Mouse (Mus musculus) adrenal gland, postnatal 25 days (tissue): Measurements from ENCODE around the gene Fam166a. TPM values are rescaled to one million over a fixed set of nuclear protein-coding genes. Genes with fewer than 3 reads are reported as not detected.

ENCODE experiments used
- DNase-seq: peaks from one replicate; pipeline ENCODE4 v3.0.0; 2021; ENCODE audit warnings: mixed read lengths
- total RNA-seq: library from RNA; stranded (reverse); gene quantifications from 2 replicates; pipeline ENCODE4 v1.2.3, GENCODE M21; 2021

Gene Fam166a
- total RNA-seq, 1 experiment from 2014 or later: 0.46 TPM

- peak; percentile 49 for DNase-seq
Measured at GRCm38 (mm10) chr2:25185625-25186574, 32.6 kb upstream of the Fam166a start.

- DNase-seq: no peak
Measured at GRCm38 (mm10) chr2:25186575-25186930, 32.0 kb upstream of the Fam166a start.

- no peak for DNase-seq
Measured at GRCm38 (mm10) chr2:25187841-25188240, 30.7 kb upstream of the Fam166a start.

GRCm38 (mm10) chr2:25193330-25193770, 25.2 kb upstream of the Fam166a start:
- peak; percentile 77 for DNase-seq

GRCm38 (mm10) chr2:25194006-25194405, 24.5 kb upstream of the Fam166a start:
- no peak for DNase-seq

GRCm38 (mm10) chr2:25194486-25195171, 23.9 kb upstream of the Fam166a start:
- DNase-seq: no peak

- DNase-seq: peak; percentile 69
Measured at GRCm38 (mm10) chr2:25195211-25196156, 23.1 kb upstream of the Fam166a start.

- DNase-seq: peak; percentile 78
Measured at GRCm38 (mm10) chr2:25196172-25196954, 22.2 kb upstream of the Fam166a start, which contains the start of gene Tor4a. Gene Tor4a, minus strand, starts transcription at chr2:25196886.

GRCm38 (mm10) chr2:25197191-25197590, 21.4 kb upstream of the Fam166a start:
- DNase-seq: no peak

DNA sequence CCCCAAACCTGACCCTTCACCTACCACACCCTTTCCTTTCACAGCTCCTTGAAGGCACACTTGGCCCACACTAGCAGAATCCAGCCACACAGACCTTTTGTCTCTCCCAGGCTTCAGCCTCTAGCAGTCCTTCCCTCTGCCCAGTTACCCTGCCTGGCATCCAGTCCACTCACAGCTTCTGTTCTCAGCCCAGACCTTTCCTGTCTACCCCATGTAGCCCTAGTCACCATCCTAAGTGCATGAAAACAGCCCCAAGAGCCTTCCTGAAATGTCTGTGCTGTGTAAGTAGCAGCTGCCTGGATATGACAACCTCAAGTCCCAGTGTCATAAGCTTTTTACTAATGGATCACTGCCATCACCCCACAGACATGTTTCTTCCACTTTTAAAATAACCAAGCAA, 20.6 kb upstream of the Fam166a start:
- no peak for DNase-seq

GRCm38 (mm10) chr2:25200631-25201030, 17.9 kb upstream of the Fam166a start:
- no peak for DNase-seq

- no peak for DNase-seq
Measured at GRCm38 (mm10) chr2:25203631-25204214, 14.8 kb upstream of the Fam166a start.

DNA sequence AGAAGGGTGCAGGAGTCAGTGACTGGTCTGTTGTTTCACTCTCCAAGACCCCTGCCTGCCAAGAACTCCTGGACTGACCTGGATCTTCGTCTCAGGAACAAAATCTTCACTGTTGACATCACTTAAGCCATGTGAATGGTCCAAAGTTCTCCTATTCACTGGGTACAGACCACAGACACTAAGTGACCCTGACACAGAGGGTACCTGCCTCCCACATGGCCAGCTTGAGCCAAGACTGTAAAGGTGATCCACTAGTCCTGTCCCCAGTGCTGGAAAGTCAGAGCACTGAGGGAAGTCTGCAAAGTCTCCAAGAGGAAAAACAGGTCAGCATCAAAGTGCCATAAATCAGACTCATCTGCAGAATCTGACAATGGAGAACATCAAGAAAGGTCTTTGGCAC, 11.0 kb upstream of the Fam166a start:
- no peak for DNase-seq

GRCm38 (mm10) chr2:25210686-25211085, 7.9 kb upstream of the Fam166a start:
- no peak for DNase-seq

DNA sequence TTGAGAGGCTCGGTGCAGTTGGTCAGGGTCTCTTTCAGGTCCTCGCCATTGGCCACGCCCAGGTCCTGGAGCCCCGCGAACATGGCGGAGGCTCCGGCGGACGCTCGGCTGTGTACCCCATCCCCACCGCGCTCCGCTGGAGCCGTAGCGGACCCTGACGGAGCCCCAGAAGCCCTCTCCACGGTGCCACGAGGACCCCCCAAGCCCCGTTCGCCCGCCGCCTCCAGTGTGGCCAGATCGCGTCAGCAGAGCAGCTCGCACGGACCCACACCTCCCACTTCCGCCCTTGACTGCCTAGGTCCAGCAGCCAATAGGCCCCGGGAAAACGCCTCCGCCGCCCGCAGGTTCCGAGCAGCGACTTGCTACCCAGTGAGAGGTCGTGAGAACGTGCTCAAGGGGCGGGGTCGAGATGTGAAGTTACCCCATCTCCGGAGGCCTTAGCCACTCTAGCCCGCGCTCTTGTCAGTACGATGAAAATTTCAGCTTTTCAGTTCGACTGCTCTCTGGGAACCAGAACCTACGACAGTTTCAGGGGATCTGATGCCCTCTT, 7.3 kb upstream of the Fam166a start, which contains the start of gene Nelfb:
Nelfb (minus strand) TSS at position 369 of the 550 bp plus-strand sequence.
- peak; percentile 88 for DNase-seq

DNA sequence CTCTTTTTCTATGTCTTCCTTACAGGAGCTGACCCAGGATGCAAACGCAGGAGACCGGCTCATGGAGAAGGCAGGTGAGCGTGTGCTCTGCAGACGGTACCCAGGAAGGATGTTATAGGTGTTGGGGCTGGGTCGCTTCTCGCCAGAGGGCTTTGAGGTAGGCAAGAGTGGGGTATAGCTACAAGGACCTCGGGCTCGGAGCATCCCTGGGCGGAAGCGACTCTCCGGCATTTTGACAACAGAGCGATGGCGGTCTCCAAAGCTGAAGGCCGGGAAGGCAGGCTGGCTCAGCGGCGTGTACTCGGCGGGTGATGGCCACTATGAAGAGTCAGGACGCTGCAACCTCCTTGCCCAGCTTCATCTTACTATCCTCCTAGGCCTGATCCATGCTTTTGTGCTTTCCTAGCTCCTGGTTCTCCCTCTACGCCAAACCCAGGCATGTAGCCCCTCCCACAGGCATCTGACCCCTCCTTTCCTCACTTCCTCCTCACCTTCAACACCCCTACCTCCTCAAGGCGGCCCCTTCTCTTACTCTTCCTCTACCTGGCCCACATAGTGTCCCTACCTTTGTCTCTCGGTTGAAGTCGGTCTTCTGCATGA, 5.2 kb upstream of the Fam166a start:
- DNase-seq: no peak

GRCm38 (mm10) chr2:25214444-25214843, 4.1 kb upstream of the Fam166a start, which contains the start of gene Stpg3:
Gene Stpg3, minus strand, starts transcription at chr2:25214637.
- DNase-seq: no peak

- no peak for DNase-seq
Measured at GRCm38 (mm10) chr2:25217666-25218065, 879 bp upstream of the Fam166a start.

DNA sequence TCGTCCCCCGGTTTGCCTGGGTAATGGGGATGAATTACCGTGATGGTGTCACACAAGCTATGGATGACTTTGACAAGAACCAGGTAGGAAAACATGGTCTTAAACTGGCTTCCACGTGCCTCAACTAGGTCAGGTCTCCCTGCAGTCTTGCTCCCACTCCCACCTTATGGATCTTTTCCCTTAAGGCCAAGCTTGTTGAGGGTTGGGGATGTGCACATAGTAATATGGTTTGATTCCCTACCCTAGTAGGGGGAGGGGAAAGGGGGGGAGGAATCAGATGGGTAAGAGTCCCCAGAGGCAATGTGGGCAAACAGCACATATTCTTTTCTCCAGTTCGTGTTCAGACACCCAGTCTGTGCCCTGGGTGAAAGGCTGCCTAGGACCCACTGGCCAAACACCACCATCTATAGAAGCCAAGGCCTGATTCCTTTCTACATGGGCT, 2.8 kb downstream of the Fam166a start:
- DNase-seq: no peak
